Mouse (Mus musculus): ENCODE measurements around the gene Snx30. TPM values are rescaled to one million over a fixed set of nuclear protein-coding genes. Genes with fewer than 3 reads are reported as not detected.
A peak's percentile ranks its signal among the peaks of the same experiment; 100 is the strongest.

The Snx30 gene
- total RNA-seq, 2 experiments from 2014 or later, result 16.8 to 28.2 TPM

GRCm38 (mm10) chr4:59822119-59822518, 16.5 kb downstream of the Snx30 start:
- peak; percentile 71 for ATAC-seq (ENCODE audit: poor library complexity, severe bottlenecking)

- peak; percentile 17; the same call in 1 of the 2 replicates for ATAC-seq (ENCODE audit: poor library complexity, severe bottlenecking)
Measured at GRCm38 (mm10) chr4:59823470-59823869, 17.8 kb downstream of the Snx30 start.

GRCm38 (mm10) chr4:59824860-59825259, 19.2 kb downstream of the Snx30 start:
- ATAC-seq (ENCODE audit: poor library complexity, severe bottlenecking), result no peak

GRCm38 (mm10) chr4:59825634-59826033, 20.0 kb downstream of the Snx30 start:
- ATAC-seq (ENCODE audit: poor library complexity, severe bottlenecking), result no peak

- ATAC-seq (ENCODE audit: poor library complexity, severe bottlenecking), result no peak
Measured at GRCm38 (mm10) chr4:59826381-59826780, 20.7 kb downstream of the Snx30 start.

- ATAC-seq (ENCODE audit: poor library complexity, severe bottlenecking), result no peak
Measured at GRCm38 (mm10) chr4:59829072-59829471, 23.4 kb downstream of the Snx30 start.

- ATAC-seq (ENCODE audit: poor library complexity, severe bottlenecking), result no peak
Measured at GRCm38 (mm10) chr4:59831038-59831437, 25.4 kb downstream of the Snx30 start.

- ATAC-seq (ENCODE audit: poor library complexity, severe bottlenecking), result peak; percentile 48; the same call in 1 of the 2 replicates
Measured at GRCm38 (mm10) chr4:59832810-59833209, 27.2 kb downstream of the Snx30 start.

GRCm38 (mm10) chr4:59837659-59838058, 32.0 kb downstream of the Snx30 start:
- peak; percentile 90 for ATAC-seq (ENCODE audit: poor library complexity, severe bottlenecking)

GRCm38 (mm10) chr4:59844460-59845244, 39.0 kb downstream of the Snx30 start:
- peak; percentile 64 for ATAC-seq (ENCODE audit: poor library complexity, severe bottlenecking)

GRCm38 (mm10) chr4:59845245-59845637, 39.6 kb downstream of the Snx30 start:
- ATAC-seq (ENCODE audit: poor library complexity, severe bottlenecking), result no peak

GRCm38 (mm10) chr4:59847447-59847846, 41.8 kb downstream of the Snx30 start:
- no peak for ATAC-seq (ENCODE audit: poor library complexity, severe bottlenecking)

- ATAC-seq (ENCODE audit: poor library complexity, severe bottlenecking), result peak; percentile 82
Measured at GRCm38 (mm10) chr4:59850181-59850580, 44.5 kb downstream of the Snx30 start.

GRCm38 (mm10) chr4:59850886-59851623, 45.4 kb downstream of the Snx30 start:
- ATAC-seq (ENCODE audit: poor library complexity, severe bottlenecking), result no peak

GRCm38 (mm10) chr4:59853155-59853554, 47.5 kb downstream of the Snx30 start:
- no peak for ATAC-seq (ENCODE audit: poor library complexity, severe bottlenecking)

- no peak for ATAC-seq (ENCODE audit: poor library complexity, severe bottlenecking)
Measured at GRCm38 (mm10) chr4:59859693-59860425, 54.2 kb downstream of the Snx30 start.

GRCm38 (mm10) chr4:59860431-59860830, 54.8 kb downstream of the Snx30 start:
- ATAC-seq (ENCODE audit: poor library complexity, severe bottlenecking), result no peak

- ATAC-seq (ENCODE audit: poor library complexity, severe bottlenecking), result no peak
Measured at GRCm38 (mm10) chr4:59861871-59862270, 56.2 kb downstream of the Snx30 start.

- ATAC-seq (ENCODE audit: poor library complexity, severe bottlenecking), result peak; percentile 69
Measured at GRCm38 (mm10) chr4:59862335-59862734, 56.7 kb downstream of the Snx30 start.

- peak; percentile 87 for ATAC-seq (ENCODE audit: poor library complexity, severe bottlenecking)
Measured at GRCm38 (mm10) chr4:59863869-59864268, 58.2 kb downstream of the Snx30 start.

- ATAC-seq (ENCODE audit: poor library complexity, severe bottlenecking), result no peak
Measured at GRCm38 (mm10) chr4:59868086-59868485, 62.4 kb downstream of the Snx30 start.

All from megakaryocyte, adult 5-6 weeks (primary cell).